Mouse (Mus musculus) intestine, embryonic 16.5 days (tissue): ENCODE measurements around the gene Ccdc106. TPM values are rescaled to one million over a fixed set of nuclear protein-coding genes. Genes with fewer than 3 reads are reported as not detected.

Experiments used
- ATAC-seq: fragments of 200-750 bp; cut with Nextera tagmentation; 2 replicates; pipeline ENCODE4 v1.8.0; 2017; ENCODE audit warnings: moderate TSS enrichment, moderate library complexity
- H3K27ac ChIP-seq: fragments of 300-500 bp; sonication (generic); 2 replicates; pipeline ENCODE4 v1.5.1; 2014; ENCODE audit warnings: mild to moderate bottlenecking, low read length
- H3K27me3 ChIP-seq: fragments of 300-500 bp; sonication (generic); replicated peaks from 2 replicates; pipeline ENCODE4 v1.6.1; 2014; ENCODE audit warnings: low read length, control low read depth, mixed read lengths; ENCODE audit not compliant: control insufficient read depth, insufficient read depth
- H3K36me3 ChIP-seq: fragments of 300-500 bp; sonication (generic); 2 replicates; pipeline ENCODE4 v1.6.1; 2014; ENCODE audit warnings: low read length, control low read depth; ENCODE audit not compliant: control insufficient read depth, insufficient read depth
- H3K4me1 ChIP-seq: fragments of 300-500 bp; sonication (generic); 2 replicates; pipeline ENCODE4 v1.6.1; 2014; ENCODE audit warnings: low read length, control low read depth, mixed read lengths; ENCODE audit not compliant: control insufficient read depth, insufficient read depth
- H3K4me2 ChIP-seq: fragments of 300-500 bp; sonication (generic); 2 replicates; pipeline ENCODE4 v1.6.1; 2014; ENCODE audit warnings: low read depth, low read length, control low read depth
- H3K4me3 ChIP-seq: fragments of 300-500 bp; sonication (generic); 2 replicates; pipeline ENCODE4 v1.5.1; 2014; ENCODE audit warnings: mild to moderate bottlenecking, low read length
- H3K9ac ChIP-seq: fragments of 300-500 bp; sonication (generic); 2 replicates; pipeline ENCODE4 v1.6.1; 2014; ENCODE audit warnings: low read depth, low read length
- H3K9me3 ChIP-seq: fragments of 300-500 bp; sonication (generic); 2 replicates; pipeline ENCODE4 v1.6.1; 2016; ENCODE audit warnings: low read length, control low read depth; ENCODE audit not compliant: control insufficient read depth
- WGBS: fragments of 180-500 bp; shearing (Covaris S2); extraction: QIAGEN DNeasy Blood & Tissue Kit; methylation state at CpG from one replicate; pipeline ENCODE4 v1.1.7; 2014; 5-methylcytosine and 5-hydroxymethylcytosine counted together
- polyA plus RNA-seq: library from polyadenylated mRNA; unstranded; fragments of >200 nt; fragmentation: Nextera tagmentation; extraction: Ambion mirVana; gene quantifications from 2 replicates; pipeline ENCODE4 v1.2.1, GENCODE M21; 2015

The Ccdc106 gene
- polyA plus RNA-seq = 10.1 and 13.7 TPM in 2 replicates

DNA sequence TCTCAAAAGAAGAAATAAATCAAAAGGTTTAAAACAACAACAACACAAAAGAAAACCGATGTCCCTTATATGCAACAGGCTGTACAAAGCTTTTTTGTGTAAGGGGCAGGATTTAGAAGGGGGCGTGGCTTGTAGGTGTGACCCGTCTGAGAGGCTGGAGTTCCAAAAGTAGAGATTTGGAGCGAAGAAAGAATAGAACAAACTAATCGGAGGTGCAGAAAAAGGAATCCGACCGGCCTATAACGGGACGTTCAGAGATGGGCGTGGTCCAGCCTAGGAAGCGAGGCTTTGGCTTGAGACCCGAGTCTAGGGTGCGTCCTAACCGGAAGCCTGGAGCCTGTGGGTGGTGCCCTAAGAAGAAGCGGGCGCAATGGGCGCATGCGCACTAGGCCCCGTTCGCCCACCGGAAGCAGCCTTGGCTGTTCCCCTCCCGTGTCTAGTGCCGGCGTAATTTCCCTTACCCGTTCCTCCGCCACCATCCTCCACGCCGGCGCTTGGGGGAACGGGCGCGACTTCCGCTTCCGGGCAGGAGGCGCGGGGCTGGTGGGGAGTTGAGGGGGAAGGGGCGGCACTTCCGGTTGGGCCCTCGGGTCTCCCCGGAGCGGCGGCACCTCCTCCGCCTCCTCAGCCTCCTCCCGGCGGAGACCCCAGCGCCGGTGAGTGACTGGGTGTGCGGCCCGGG, at the start of gene Ccdc106, which contains the start of gene Zfp865:
Gene Ccdc106, plus strand, starts transcription at position 554 of the 682 bp plus-strand sequence.
Gene Zfp865, plus strand, starts transcription at position 377 of the 682 bp plus-strand sequence.
- Histone ChIP-seq H3K27ac (peak within 1 kb of the TSS; percentile 97), H3K9me3 (peaks cover 2% of the 10 kb centered on the region; the same call in 1 of the 2 replicates), H3K4me2 (peak within 1 kb of the TSS; percentile 75), H3K4me1 (peaks cover 18% of the 10 kb centered on the region), H3K36me3 (peaks cover 23% of the 10 kb centered on the region), H3K4me3 (peak within 1 kb of the TSS; percentile 86), H3K9ac (peak within 1 kb of the TSS; percentile 95), H3K27me3 (no peaks in the 10 kb centered on the region)
- ATAC-seq = peak; percentile 90
- WGBS = under 1% methylated on average over 49 of the region's 49 CpGs

DNA sequence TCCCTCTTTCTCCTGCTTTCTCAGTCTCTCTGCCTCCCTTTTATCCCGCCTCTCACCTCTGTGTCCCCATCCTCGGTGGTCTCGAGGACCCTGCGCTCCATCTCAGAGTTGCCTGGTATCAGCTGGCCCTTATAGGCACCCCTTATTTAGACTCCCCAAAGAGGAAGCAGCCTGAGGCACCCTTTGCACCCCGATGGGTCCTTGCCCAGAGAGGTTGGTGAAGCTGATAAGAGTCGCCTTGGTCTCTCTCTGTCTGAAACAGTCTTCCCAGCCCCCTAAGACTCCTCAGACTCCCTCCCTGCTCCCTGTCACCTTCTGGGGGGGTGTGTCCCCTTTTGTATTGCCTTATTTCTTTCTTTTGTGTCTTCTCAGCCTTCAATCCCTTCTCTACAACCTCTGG, 49.3 kb upstream of the Ccdc106 start, which contains the start of gene Sbk3:
Gene Sbk3, minus strand, starts transcription at position 101 of the 400 bp plus-strand sequence.
- no peaks in the 10 kb centered on the region for H3K4me1 ChIP-seq
- H3K27me3 ChIP-seq = no peaks in the 10 kb centered on the region
- no peaks in the 10 kb centered on the region for H3K36me3 ChIP-seq
- no peak within 1 kb of the TSS for H3K4me3 ChIP-seq
- no peak within 1 kb of the TSS for H3K4me2 ChIP-seq
- no peaks in the 10 kb centered on the region for H3K9me3 ChIP-seq
- WGBS = 36% methylated on average over 6 of the region's 6 CpGs
- ATAC-seq = no peak
- no peak within 1 kb of the TSS for H3K27ac ChIP-seq
- H3K9ac ChIP-seq = no peak within 1 kb of the TSS

DNA sequence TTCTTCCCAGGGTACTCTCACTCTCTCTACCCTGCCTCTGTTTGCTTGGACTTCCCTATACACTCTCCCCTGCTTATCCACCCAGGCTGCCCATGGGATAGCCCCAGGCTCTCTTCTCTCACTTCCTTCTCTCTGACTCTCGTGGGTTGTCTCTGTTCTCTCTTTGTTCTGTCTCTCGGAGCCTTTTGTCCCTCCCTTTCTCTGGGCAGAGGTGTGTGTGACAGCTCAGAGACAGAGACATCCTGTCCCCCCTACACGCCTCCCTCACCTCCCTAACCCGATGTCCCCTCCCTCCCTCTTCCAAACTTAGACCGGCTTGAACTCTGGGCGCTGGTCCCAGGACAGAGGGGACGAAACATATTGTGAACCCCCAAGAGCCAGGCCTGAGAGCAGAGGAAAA, 48.6 kb upstream of the Ccdc106 start:
- no peak for ATAC-seq
- no peaks in the 10 kb centered on the region for H3K9me3 ChIP-seq
- H3K27ac ChIP-seq = no peak overlapping the region
- no peak overlapping the region for H3K4me2 ChIP-seq
- H3K4me1 ChIP-seq = no peaks in the 10 kb centered on the region
- no peaks in the 10 kb centered on the region for H3K36me3 ChIP-seq
- 17% methylated on average over 7 of the region's 7 CpGs for WGBS
- H3K4me3 ChIP-seq = no peak overlapping the region
- no peak overlapping the region for H3K9ac ChIP-seq
- H3K27me3 ChIP-seq = no peaks in the 10 kb centered on the region

DNA sequence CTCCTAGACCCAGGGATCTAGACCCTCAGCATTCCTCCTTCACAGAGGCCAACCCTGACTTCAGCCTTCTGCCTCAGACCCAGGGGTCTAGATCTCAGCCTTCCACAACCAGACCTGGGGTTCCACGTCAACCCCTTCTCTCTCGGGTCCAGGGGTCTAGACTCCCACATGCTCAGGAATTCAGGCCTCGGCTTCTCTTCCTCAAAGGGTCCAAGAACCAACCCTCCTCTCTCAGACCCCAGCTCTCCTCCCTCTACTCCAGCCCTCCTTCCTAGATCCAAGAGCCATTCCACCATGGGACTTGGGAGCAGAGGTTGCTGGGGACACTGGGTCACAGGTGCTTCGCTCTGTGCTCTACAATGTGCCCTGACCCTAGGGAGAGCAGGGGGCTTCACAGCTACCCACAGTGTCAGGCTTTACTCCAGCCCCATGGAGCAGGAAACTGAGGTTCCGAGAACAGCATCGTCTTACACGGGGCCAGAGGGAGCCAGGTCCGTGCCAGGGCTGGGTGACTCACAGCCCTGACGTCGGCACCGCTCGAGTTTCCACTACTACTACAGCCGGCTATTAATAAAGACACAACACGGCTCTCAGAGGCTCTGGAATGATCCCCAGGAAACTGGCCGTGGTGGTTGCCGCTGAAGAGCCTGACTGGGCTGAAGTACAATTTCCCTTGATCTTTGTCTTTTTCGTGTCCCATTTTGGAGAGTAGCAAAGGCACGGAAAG, 47.9 kb upstream of the Ccdc106 start:
- Histone ChIP-seq H3K4me3 (no peak overlapping the region), H3K4me1 (no peaks in the 10 kb centered on the region), H3K27me3 (no peaks in the 10 kb centered on the region), H3K4me2 (no peak overlapping the region), H3K9me3 (no peaks in the 10 kb centered on the region), H3K9ac (no peak overlapping the region), H3K36me3 (no peaks in the 10 kb centered on the region), H3K27ac (no peak overlapping the region)
- no peak for ATAC-seq
- WGBS = 69% methylated on average over 18 of the region's 18 CpGs

DNA sequence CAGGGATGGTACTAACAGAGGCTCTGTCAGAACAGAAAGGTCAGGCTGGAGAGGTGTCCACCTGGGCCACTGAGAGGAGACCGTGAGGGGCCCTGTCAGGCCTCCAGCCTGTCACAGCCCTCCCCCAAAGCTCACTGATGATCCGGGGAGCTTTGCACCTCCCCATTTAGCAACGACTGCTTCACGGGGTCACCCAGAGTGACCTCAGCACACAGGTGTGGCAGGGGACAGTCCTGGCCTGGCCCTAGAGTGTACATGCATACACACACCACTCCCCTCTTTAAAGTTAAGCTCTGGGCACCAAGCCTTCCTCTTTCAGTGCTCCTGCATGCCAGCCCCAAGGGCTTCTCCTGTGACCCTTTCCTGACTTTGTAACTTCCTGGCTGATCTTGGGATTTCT, 44.9 kb upstream of the Ccdc106 start:
- no peak for ATAC-seq
- no peaks in the 10 kb centered on the region for H3K27me3 ChIP-seq
- WGBS = 47% methylated on average over 4 of the region's 4 CpGs

DNA sequence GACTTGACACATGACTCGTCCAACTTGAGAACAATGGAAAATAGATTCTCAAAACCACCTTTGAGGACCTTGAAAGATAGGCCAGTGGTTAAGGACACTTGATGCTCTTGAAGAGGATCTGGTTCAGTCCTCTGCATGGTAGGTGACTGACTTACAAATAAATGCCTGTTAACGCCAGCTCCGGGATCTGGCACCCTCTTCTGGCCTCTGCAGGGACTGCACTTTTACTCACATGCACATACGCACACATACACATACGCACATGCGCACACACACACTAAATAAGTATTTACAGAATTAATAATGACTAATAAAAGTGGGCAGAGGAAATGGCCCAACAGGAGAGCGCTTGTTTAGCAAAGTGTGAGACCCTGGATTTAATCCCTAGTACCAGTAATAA, 43.5 kb upstream of the Ccdc106 start:
- no peaks in the 10 kb centered on the region for H3K36me3 ChIP-seq
- no peaks in the 10 kb centered on the region for H3K9me3 ChIP-seq
- no peak overlapping the region for H3K4me3 ChIP-seq
- 89% methylated on average over 7 of the region's 7 CpGs for WGBS
- no peaks in the 10 kb centered on the region for H3K4me1 ChIP-seq
- no peak overlapping the region for H3K4me2 ChIP-seq
- H3K27me3 ChIP-seq = no peaks in the 10 kb centered on the region
- no peak for ATAC-seq
- H3K27ac ChIP-seq = no peak overlapping the region
- no peak overlapping the region for H3K9ac ChIP-seq

More for the DNA sequence above, 44.9 kb upstream of the Ccdc106 start:
- Histone ChIP-seq H3K4me1 (no peaks in the 10 kb centered on the region), H3K9ac (no peak overlapping the region), H3K27ac (no peak overlapping the region), H3K4me3 (no peak overlapping the region), H3K36me3 (no peaks in the 10 kb centered on the region), H3K9me3 (no peaks in the 10 kb centered on the region), H3K4me2 (no peak overlapping the region)

DNA sequence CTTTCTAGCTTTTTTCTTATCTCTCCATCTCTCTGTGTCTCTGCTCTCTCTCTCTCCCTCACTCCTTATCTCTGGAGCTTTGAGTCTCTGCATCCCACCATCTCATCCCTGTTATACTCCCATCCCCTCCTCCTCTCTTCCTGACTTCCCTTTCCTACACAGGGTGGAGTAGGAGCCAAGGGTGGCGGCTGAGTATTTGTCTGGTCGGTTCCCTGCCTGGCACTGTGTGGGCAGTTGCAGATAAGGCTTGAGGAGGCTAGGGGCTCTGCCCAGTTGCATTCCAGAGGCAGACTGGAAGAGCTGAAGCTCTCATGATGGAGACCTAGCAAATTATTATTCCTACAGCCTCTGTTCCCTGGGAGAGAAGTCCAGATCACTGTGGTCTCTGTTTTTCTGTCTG, 32.1 kb upstream of the Ccdc106 start:
- no peak for ATAC-seq
- H3K36me3 ChIP-seq = peaks cover 11% of the 10 kb centered on the region
- H3K27me3 ChIP-seq = no peaks in the 10 kb centered on the region
- no peaks in the 10 kb centered on the region for H3K4me1 ChIP-seq
- no peak overlapping the region for H3K4me3 ChIP-seq
- no peak overlapping the region for H3K27ac ChIP-seq
- H3K9ac ChIP-seq = no peak overlapping the region
- no peak overlapping the region for H3K4me2 ChIP-seq
- peaks cover under 1% of the 10 kb centered on the region; the same call in 1 of the 2 replicates for H3K9me3 ChIP-seq
- 53% methylated on average over 2 of the region's 2 CpGs for WGBS

DNA sequence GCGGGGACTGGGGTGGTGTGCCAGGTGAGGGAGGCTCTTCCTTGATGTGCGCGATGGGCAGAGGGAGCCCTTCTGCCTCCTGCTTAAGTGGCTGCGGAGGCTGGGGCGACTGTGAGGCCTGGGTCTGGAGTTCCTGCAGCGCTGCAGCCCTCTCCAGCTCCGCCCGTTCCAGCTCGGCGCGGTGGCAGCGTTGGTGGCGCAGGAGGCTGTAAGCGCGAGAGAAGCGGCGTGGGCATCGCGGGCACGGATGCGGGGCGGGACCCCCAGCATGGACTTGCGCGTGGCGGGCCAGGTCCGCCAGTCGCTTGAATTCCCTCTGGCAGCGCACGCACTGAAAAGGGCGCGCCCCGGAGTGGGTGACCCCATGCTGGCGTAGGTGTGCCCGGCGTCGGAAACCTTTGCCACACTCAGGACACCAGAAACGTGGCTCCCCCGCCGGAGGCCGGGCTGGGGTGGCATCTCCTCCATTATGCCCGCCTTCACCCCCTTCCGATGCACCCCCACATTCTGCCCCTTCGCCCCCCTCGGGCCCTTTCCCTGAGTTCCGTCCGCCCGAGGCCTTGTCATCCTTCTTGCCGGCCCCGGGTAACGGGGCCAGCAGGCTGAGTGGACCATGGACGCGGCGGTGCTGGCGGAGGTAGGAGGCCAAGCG, 26.9 kb upstream of the Ccdc106 start:
- no peak overlapping the region for H3K27ac ChIP-seq
- H3K36me3 ChIP-seq = peaks cover 19% of the 10 kb centered on the region
- peaks cover 12% of the 10 kb centered on the region for H3K4me1 ChIP-seq
- 55% methylated on average over 55 of the region's 55 CpGs for WGBS
- no peak overlapping the region for H3K4me3 ChIP-seq
- H3K27me3 ChIP-seq = no peaks in the 10 kb centered on the region
- ATAC-seq = no peak
- peaks cover 10% of the 10 kb centered on the region for H3K9me3 ChIP-seq
- no peak overlapping the region for H3K9ac ChIP-seq
- no peak overlapping the region for H3K4me2 ChIP-seq
